ENCODE assay signal across 10 mouse cellular contexts in the genomic region with DNA sequence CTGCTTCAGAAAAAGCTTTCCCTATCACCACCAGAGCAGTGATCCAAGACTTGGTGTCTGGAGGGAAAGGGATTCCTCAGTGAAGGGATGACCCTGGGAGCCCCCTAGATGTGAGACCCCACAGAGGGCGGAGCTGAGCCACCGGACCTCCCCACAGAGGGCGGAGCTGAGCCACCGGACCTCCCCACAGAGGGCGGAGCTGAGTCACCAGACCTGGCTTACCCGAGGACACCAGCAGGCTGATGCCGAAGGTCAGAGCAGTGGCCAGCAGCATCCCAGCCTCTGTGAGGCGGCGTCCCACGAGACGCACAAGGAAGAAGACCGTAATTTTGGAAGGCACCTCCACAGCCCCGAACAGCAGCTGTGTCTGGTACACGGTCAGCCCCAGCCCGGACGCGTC. TPM values are rescaled to one million over a fixed set of nuclear protein-coding genes. Genes with fewer than 3 reads are reported as not detected.
DNase-seq lines count a peak whose midpoint lies in the region; ATAC-seq and TF ChIP-seq lines count a peak whose summit lies in the region.
"Had no signal": no experiment of that assay in that cellular context is flagged by ENCODE, and none has a peak within 500 bp of the region (broad histone marks: within the 10 kb centered on the region; RNA-seq: fewer than 3 reads in every experiment).

No protein-coding gene starts in this region.

- WGBS in heart, embryonic 12.5 days, result 4% methylated on average over 17 of the region's 17 CpGs
- 3% methylated on average over 17 of the region's 17 CpGs for WGBS in embryonic facial prominence, embryonic 11.5 days
- WGBS in intestine, postnatal 0 days, result 5% methylated on average over 17 of the region's 17 CpGs
- 8% methylated on average over 17 of the region's 17 CpGs for WGBS in liver, embryonic 16.5 days (ENCODE audit: insufficient replicate concordance)

- no peak overlapping the region for H3K27ac ChIP-seq in heart, embryonic 12.5 days (ENCODE audit: poor library complexity, severe bottlenecking)
- H3K27ac ChIP-seq in embryonic facial prominence, embryonic 11.5 days (replicated peaks; ENCODE audit: low read depth, low read length), result no peak overlapping the region
- no peak overlapping the region for H3K27ac ChIP-seq in intestine, postnatal 0 days (ENCODE audit: low read depth, low read length)
- no peak overlapping the region for H3K27ac ChIP-seq in liver, embryonic 16.5 days (ENCODE audit: low read length)

- H3K4me2 ChIP-seq in heart, embryonic 12.5 days, result peak overlapping the region; percentile 59
- H3K4me2 ChIP-seq in embryonic facial prominence, embryonic 11.5 days (ENCODE audit: low read depth, low read length), result peak overlapping the region; percentile 43
- H3K4me2 ChIP-seq in intestine, postnatal 0 days (replicated peaks; ENCODE audit: low read depth), result peak overlapping the region; percentile 47
- peak overlapping the region; percentile 37 for H3K4me2 ChIP-seq in liver, embryonic 16.5 days (ENCODE audit: low read depth, low read length)

- 0 out of 2 replicates have a peak, but pooled peaks have one; percentile 13 for TF ChIP-seq CTCF in intestine, postnatal 0 days (IDR thresholded peaks at IDR 0.05; ENCODE audit: low read depth)

- ATAC-seq in heart, embryonic 12.5 days (ENCODE audit: insufficient number of reproducible peaks, low FRiP score), result no peak
- no peak for ATAC-seq in embryonic facial prominence, embryonic 11.5 days (replicated peaks; ENCODE audit: insufficient number of reproducible peaks, low FRiP score, low TSS enrichment, low read depth)
- peak; percentile 46; the same call in 1 of the 2 replicates for ATAC-seq in intestine, postnatal 0 days
- ATAC-seq in liver, embryonic 16.5 days (ENCODE audit: low read depth), result peak; percentile 55; the same call in 1 of the 2 replicates

- H3K4me3 ChIP-seq in heart, embryonic 12.5 days, result peak overlapping the region; percentile 20
- H3K4me3 ChIP-seq in embryonic facial prominence, embryonic 11.5 days (ENCODE audit: low read depth, low read length), result no peak overlapping the region
- no peak overlapping the region for H3K4me3 ChIP-seq in intestine, postnatal 0 days (ENCODE audit: low read depth, low read length)
- H3K4me3 ChIP-seq in liver, embryonic 16.5 days (ENCODE audit: low read depth, low read length), result no peak overlapping the region
- H3K4me3 ChIP-seq: myocyte had no signal

- 0 out of 2 replicates have a peak overlapping the region, but pooled peaks have one; percentile 46 for H3K9ac ChIP-seq in heart, embryonic 12.5 days
- H3K9ac ChIP-seq in embryonic facial prominence, embryonic 11.5 days (replicated peaks; ENCODE audit: low read length), result 0 out of 2 replicates have a peak overlapping the region, but pooled peaks have one; percentile 4
- no peak overlapping the region for H3K9ac ChIP-seq in intestine, postnatal 0 days (ENCODE audit: low read depth, low read length)
- no peak overlapping the region for H3K9ac ChIP-seq in liver, embryonic 16.5 days (ENCODE audit: low read depth, low read length)

- H3K4me1 ChIP-seq in heart, embryonic 12.5 days (replicated peaks), result peaks cover 23% of the 10 kb centered on the region
- H3K4me1 ChIP-seq in embryonic facial prominence, embryonic 11.5 days (ENCODE audit: control insufficient read depth, insufficient read depth, low read length), result no peaks in the 10 kb centered on the region
- no peaks in the 10 kb centered on the region for H3K4me1 ChIP-seq in intestine, postnatal 0 days (replicated peaks; ENCODE audit: control insufficient read depth, insufficient read depth, low read length)
- H3K4me1 ChIP-seq in liver, embryonic 16.5 days (ENCODE audit: control insufficient read depth, low read depth, low read length), result no peaks in the 10 kb centered on the region

- H3K27me3 ChIP-seq in heart, embryonic 12.5 days (replicated peaks), result peaks cover 59% of the 10 kb centered on the region
- H3K27me3 ChIP-seq in embryonic facial prominence, embryonic 11.5 days (ENCODE audit: control insufficient read depth, insufficient read depth, low read length), result no peaks in the 10 kb centered on the region
- no peaks in the 10 kb centered on the region; the same call in 1 of the 2 replicates for H3K27me3 ChIP-seq in intestine, postnatal 0 days (replicated peaks; ENCODE audit: control insufficient read depth, insufficient read depth, low read length)
- H3K27me3 ChIP-seq in liver, embryonic 16.5 days (ENCODE audit: control insufficient read depth, insufficient read depth, low read depth, low read length), result peaks cover 5% of the 10 kb centered on the region

- no peaks in the 10 kb centered on the region for H3K36me3 ChIP-seq in heart, embryonic 12.5 days
- H3K36me3 ChIP-seq in embryonic facial prominence, embryonic 11.5 days (replicated peaks; ENCODE audit: control insufficient read depth, insufficient read depth, low read depth, low read length), result no peaks in the 10 kb centered on the region
- no peaks in the 10 kb centered on the region for H3K36me3 ChIP-seq in intestine, postnatal 0 days (ENCODE audit: control insufficient read depth, insufficient read depth)
- H3K36me3 ChIP-seq in liver, embryonic 16.5 days (ENCODE audit: control insufficient read depth, insufficient read depth), result no peaks in the 10 kb centered on the region

- no peaks in the 10 kb centered on the region for H3K9me3 ChIP-seq in heart, embryonic 12.5 days (replicated peaks)
- H3K9me3 ChIP-seq in embryonic facial prominence, embryonic 11.5 days (replicated peaks; ENCODE audit: control insufficient read depth, low read length), result no peaks in the 10 kb centered on the region
- no peaks in the 10 kb centered on the region for H3K9me3 ChIP-seq in intestine, postnatal 0 days (ENCODE audit: control insufficient read depth)
- no peaks in the 10 kb centered on the region for H3K9me3 ChIP-seq in liver, embryonic 16.5 days (replicated peaks; ENCODE audit: control insufficient read depth, low read length)

- DNase-seq in heart, adult 8-10 months (ENCODE audit: low spot score), result no peak
- DNase-seq in embryonic facial prominence, embryonic 11.5 days (ENCODE audit: low spot score), result no peak
- no peak for DNase-seq in spleen, postnatal 10 days (ENCODE audit: low spot score in 2 of 2)
- no peak for DNase-seq in thymus, postnatal 4 days
- DNase-seq in cerebellum, adult 11-12 months, result no peak

RNA-seq across cellular contexts. Expression of a gene that starts 4.6 kb away (rescaled TPM):
- polyA plus RNA-seq in heart, embryonic 12.5 days (2016; fragmentation: Nextera tagmentation; extraction: Ambion mirVana), result not detected in 2 replicates
- not detected for total RNA-seq in heart, adult 8-10 months (2022)
- not detected in 2 replicates for polyA plus RNA-seq in embryonic facial prominence, embryonic 11.5 days (2014; fragmentation: Nextera tagmentation; extraction: Ambion mirVana)
- not detected in 2 replicates for polyA plus RNA-seq in intestine, postnatal 0 days (2015; fragmentation: Nextera tagmentation; extraction: Ambion mirVana)
- polyA plus RNA-seq in liver, embryonic 16.5 days (2015; fragmentation: Nextera tagmentation; extraction: Ambion mirVana), result 0.06 TPM in 1 of 2 replicates, not detected in the other
- polyA plus RNA-seq: C2C12, myocyte had no signal

RNA-seq across cellular contexts. Expression of a gene that starts 4.9 kb away (rescaled TPM):
- 0.27 and 1.0 TPM in 2 replicates for polyA plus RNA-seq in heart, embryonic 12.5 days (2016; fragmentation: Nextera tagmentation; extraction: Ambion mirVana)
- total RNA-seq in heart, adult 8-10 months (2022), result 1 to 10 TPM in 1 of 4 experiments, under 1 TPM in 3; 0.54 to 1.0 (median 0.88) TPM
- polyA plus RNA-seq in embryonic facial prominence, embryonic 11.5 days (2014; fragmentation: Nextera tagmentation; extraction: Ambion mirVana), result 0.43 and 1.0 TPM in 2 replicates
- 0.12 TPM in 1 of 2 replicates, not detected in the other for polyA plus RNA-seq in intestine, postnatal 0 days (2015; fragmentation: Nextera tagmentation; extraction: Ambion mirVana)
- polyA plus RNA-seq in liver, embryonic 16.5 days (2015; fragmentation: Nextera tagmentation; extraction: Ambion mirVana), result not detected in 2 replicates
- polyA plus RNA-seq: C2C12, myocyte had no signal

RNA-seq across cellular contexts. Expression of a gene that starts 50.1 kb away (rescaled TPM):
- 10.2 and 11.6 TPM in 2 replicates for polyA plus RNA-seq in heart, embryonic 12.5 days (2016; fragmentation: Nextera tagmentation; extraction: Ambion mirVana)
- 10 to 100 TPM; 15.2 to 21.6 (median 17.2) TPM for total RNA-seq in heart, adult 8-10 months (2022)
- 12.1 and 15.3 TPM in 2 replicates for polyA plus RNA-seq in embryonic facial prominence, embryonic 11.5 days (2014; fragmentation: Nextera tagmentation; extraction: Ambion mirVana)
- polyA plus RNA-seq in intestine, postnatal 0 days (2015; fragmentation: Nextera tagmentation; extraction: Ambion mirVana), result 2.2 and 3.8 TPM in 2 replicates
- 0.78 and 1.3 TPM in 2 replicates for polyA plus RNA-seq in liver, embryonic 16.5 days (2015; fragmentation: Nextera tagmentation; extraction: Ambion mirVana)

RNA-seq across cellular contexts. Expression of a gene that starts 53.8 kb away (rescaled TPM):
- polyA plus RNA-seq in heart, embryonic 12.5 days (2016; fragmentation: Nextera tagmentation; extraction: Ambion mirVana), result 0.08 and 0.13 TPM in 2 replicates
- under 1 TPM; 0.11 to 0.41 (median 0.24) TPM for total RNA-seq in heart, adult 8-10 months (2022)
- 0.38 and 0.63 TPM in 2 replicates for polyA plus RNA-seq in embryonic facial prominence, embryonic 11.5 days (2014; fragmentation: Nextera tagmentation; extraction: Ambion mirVana)
- 0.09 and 0.16 TPM in 2 replicates for polyA plus RNA-seq in intestine, postnatal 0 days (2015; fragmentation: Nextera tagmentation; extraction: Ambion mirVana)
- polyA plus RNA-seq in liver, embryonic 16.5 days (2015; fragmentation: Nextera tagmentation; extraction: Ambion mirVana), result not detected in 2 replicates
- polyA plus RNA-seq: myocyte had no signal

Comparison
In these comparisons a context has a peak if more than half of its experiments do, and no peak if none do; other contexts are left out.
1. ATAC-seq: peak in intestine, postnatal 0 days (single experiment) and liver, embryonic 16.5 days (single experiment); none in heart, embryonic 12.5 days (single experiment) and embryonic facial prominence, embryonic 11.5 days (single experiment).
2. H3K9ac ChIP-seq: peak in heart, embryonic 12.5 days (single experiment) and embryonic facial prominence, embryonic 11.5 days (single experiment); none in intestine, postnatal 0 days (single experiment) and liver, embryonic 16.5 days (single experiment).
3. Peak in every context shown above with its lines, with median percentiles within 50 percentile points of each other: H3K4me2 ChIP-seq.